In the genomic region with DNA sequence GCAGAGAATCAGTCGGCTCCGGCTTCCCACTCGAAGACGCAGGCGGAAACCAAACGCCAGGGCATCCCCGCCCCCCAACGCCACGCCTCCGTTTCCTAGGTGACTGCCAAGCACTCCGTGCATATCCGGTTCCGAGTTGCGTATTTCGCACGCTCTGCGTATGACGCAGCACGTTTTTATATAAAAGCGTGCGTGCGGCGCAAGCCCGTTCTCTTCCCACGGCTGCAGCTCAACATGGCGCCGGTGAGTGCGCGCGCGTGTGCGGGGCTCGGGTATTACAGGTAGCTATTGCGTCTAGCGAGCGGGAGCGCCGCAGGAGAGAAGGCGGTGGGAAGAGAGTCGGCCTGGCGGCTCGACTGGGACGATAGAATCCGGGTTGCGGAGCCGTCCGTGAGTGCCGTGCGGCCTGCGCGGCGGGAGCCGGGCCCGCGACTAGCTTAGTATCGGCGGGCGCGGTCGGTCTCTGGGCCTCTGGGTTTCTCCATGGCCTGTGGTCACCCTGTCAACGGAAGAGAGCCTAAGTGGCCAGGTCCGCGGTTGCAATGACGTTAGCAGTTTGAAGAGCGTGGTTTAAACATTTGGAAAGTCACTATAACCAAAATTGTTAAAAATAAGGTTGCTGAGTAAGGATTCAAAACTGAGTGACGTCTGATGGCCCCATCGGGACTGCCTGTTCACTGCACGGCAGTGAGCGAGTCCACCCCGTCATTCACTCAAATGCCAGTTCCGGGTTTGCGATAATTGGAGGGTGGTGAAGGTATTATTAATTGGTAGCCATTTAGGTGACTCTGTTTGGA, we compare ENCODE assay signal across 7 mouse cellular contexts. TPM values are rescaled to one million over a fixed set of nuclear protein-coding genes. Genes with fewer than 3 reads are reported as not detected.
DNase-seq lines count a peak whose midpoint lies in the region; ATAC-seq lines count a peak whose summit lies in the region.

A gene (plus strand): TSS at position 136 of the 797 bp plus-strand sequence.

- ATAC-seq in embryonic facial prominence, embryonic 12.5 days (ENCODE audit: insufficient number of reproducible peaks, insufficient read depth, low FRiP score, low TSS enrichment) = peak; percentile 98
- ATAC-seq in limb, embryonic 11.5 days (ENCODE audit: insufficient number of reproducible peaks, low FRiP score, low TSS enrichment, low read depth) = peak; percentile 99
- ATAC-seq in midbrain, embryonic 14.5 days (ENCODE audit: low FRiP score, low TSS enrichment) = peak; percentile 100

- peak within 1 kb of the TSS; percentile 74 for H3K27ac ChIP-seq in embryonic facial prominence, embryonic 12.5 days
- 0 out of 2 replicates have a peak within 1 kb of the TSS, but pooled peaks have one; percentile 47 for H3K27ac ChIP-seq in limb, embryonic 11.5 days (replicated peaks; ENCODE audit: low read depth, low read length)
- peak within 1 kb of the TSS; percentile 84 for H3K27ac ChIP-seq in midbrain, embryonic 14.5 days (replicated peaks; ENCODE audit: low read depth, low read length)

- H3K4me1 ChIP-seq in embryonic facial prominence, embryonic 12.5 days = peaks cover 4% of the 10 kb centered on the region; the same call in 1 of the 2 replicates
- H3K4me1 ChIP-seq in limb, embryonic 11.5 days (ENCODE audit: control insufficient read depth, insufficient read depth, low read length) = peaks cover 4% of the 10 kb centered on the region; the same call in 1 of the 2 replicates
- H3K4me1 ChIP-seq in midbrain, embryonic 14.5 days (ENCODE audit: control insufficient read depth, insufficient read depth, low read length) = peaks cover 10% of the 10 kb centered on the region

- H3K27me3 ChIP-seq in embryonic facial prominence, embryonic 12.5 days = no peaks in the 10 kb centered on the region
- H3K27me3 ChIP-seq in limb, embryonic 11.5 days (ENCODE audit: control insufficient read depth, insufficient read depth, low read length) = no peaks in the 10 kb centered on the region
- no peaks in the 10 kb centered on the region for H3K27me3 ChIP-seq in midbrain, embryonic 14.5 days (ENCODE audit: control insufficient read depth, insufficient read depth, low read length)

- no peaks in the 10 kb centered on the region for H3K9me3 ChIP-seq in embryonic facial prominence, embryonic 12.5 days
- H3K9me3 ChIP-seq in limb, embryonic 11.5 days (ENCODE audit: control insufficient read depth, low read length) = no peaks in the 10 kb centered on the region
- no peaks in the 10 kb centered on the region for H3K9me3 ChIP-seq in midbrain, embryonic 14.5 days (ENCODE audit: control insufficient read depth, low read length)

- under 1% methylated on average over 71 of the region's 72 CpGs for WGBS in embryonic facial prominence, embryonic 12.5 days
- WGBS in limb, embryonic 11.5 days = under 1% methylated on average over 72 of the region's 72 CpGs
- WGBS in midbrain, embryonic 14.5 days = under 1% methylated on average over 72 of the region's 72 CpGs

- peak within 1 kb of the TSS; percentile 67 for H3K4me2 ChIP-seq in embryonic facial prominence, embryonic 12.5 days (replicated peaks)
- peak within 1 kb of the TSS; percentile 66 for H3K4me2 ChIP-seq in limb, embryonic 11.5 days (ENCODE audit: low read depth, severe bottlenecking)
- H3K4me2 ChIP-seq in midbrain, embryonic 14.5 days (ENCODE audit: low read length) = peak within 1 kb of the TSS; percentile 79

- peak within 1 kb of the TSS; percentile 90 for H3K9ac ChIP-seq in embryonic facial prominence, embryonic 12.5 days
- peak within 1 kb of the TSS; percentile 93 for H3K9ac ChIP-seq in limb, embryonic 11.5 days (ENCODE audit: low read length)
- H3K9ac ChIP-seq in midbrain, embryonic 14.5 days (replicated peaks; ENCODE audit: low read length) = peak within 1 kb of the TSS; percentile 82

- peaks cover 12% of the 10 kb centered on the region for H3K36me3 ChIP-seq in embryonic facial prominence, embryonic 12.5 days
- peaks cover 7% of the 10 kb centered on the region; the same call in 1 of the 2 replicates for H3K36me3 ChIP-seq in limb, embryonic 11.5 days (ENCODE audit: control insufficient read depth, insufficient read depth, low read length)
- H3K36me3 ChIP-seq in midbrain, embryonic 14.5 days (ENCODE audit: control insufficient read depth, insufficient read depth, low read length) = peaks cover 19% of the 10 kb centered on the region

- peak; percentile 99 for DNase-seq in adrenal gland, postnatal 25 days
- DNase-seq in heart, adult 11 months = peak; percentile 100
- DNase-seq in kidney, adult 18-20 months = peak; percentile 99
- peak; percentile 99 for DNase-seq in limb, embryonic 11.5 days (ENCODE audit: low spot score)
- DNase-seq in midbrain, embryonic 14.5 days = peak; percentile 100
- DNase-seq in spleen, adult 18-20 months = peak; percentile 98 to 99

- H3K4me3 ChIP-seq in embryonic facial prominence, embryonic 12.5 days = peak within 1 kb of the TSS; percentile 86
- H3K4me3 ChIP-seq in limb, embryonic 11.5 days (ENCODE audit: low read depth, low read length) = peak within 1 kb of the TSS; percentile 95
- peak within 1 kb of the TSS; percentile 83 for H3K4me3 ChIP-seq in midbrain, embryonic 14.5 days (replicated peaks; ENCODE audit: low read depth, low read length)

RNA-seq across cellular contexts. Expression of the gene that starts here (rescaled TPM):
- 158 and 261 TPM in 2 replicates for total RNA-seq in adrenal gland, postnatal 25 days (2021)
- polyA plus RNA-seq in embryonic facial prominence, embryonic 12.5 days (2016; fragmentation: Nextera tagmentation; extraction: Ambion mirVana) = 439 and 450 TPM in 2 replicates
- polyA plus RNA-seq in limb, embryonic 11.5 days (2014; fragmentation: Nextera tagmentation; extraction: Ambion mirVana) = 395 and 431 TPM in 2 replicates
- polyA plus RNA-seq in midbrain, embryonic 14.5 days (2014; fragmentation: Nextera tagmentation; extraction: Ambion mirVana) = 267 and 312 TPM in 2 replicates

Comparison
In these comparisons a context has a peak if more than half of its experiments do, and no peak if none do; other contexts are left out.
1. Peak in every context shown above with its lines: DNase-seq, ATAC-seq, H3K4me3 ChIP-seq and H3K27ac ChIP-seq.